Mouse (Mus musculus) liver, embryonic 14.5 days (tissue): ENCODE data around the gene Med12. TPM values are rescaled to one million over a fixed set of nuclear protein-coding genes. Genes with fewer than 3 reads are reported as not detected.
A peak's percentile ranks its signal among the peaks of the same experiment; 100 is the strongest.

Source experiments
- ATAC-seq: fragments of 200-750 bp; cut with Nextera tagmentation; 2 replicates; pipeline ENCODE4 v1.8.0; 2017; ENCODE audit warnings: moderate number of reproducible peaks, mild to moderate bottlenecking, moderate library complexity; ENCODE audit not compliant: insufficient read depth
- DNase-seq, 3 experiments: peaks; one replicate each; pipeline ENCODE4 v3.0.0-alpha.2; 2012 to 2013; ENCODE audit warnings: low read depth in 3 of 3, low spot score in 3 of 3
- H3K27ac ChIP-seq: fragments of 300-500 bp; sonication (generic); 2 replicates; pipeline ENCODE4 v1.5.1; 2014; ENCODE audit warnings: moderate library complexity, mild to moderate bottlenecking, control low read depth, inconsistent platforms
- H3K27me3 ChIP-seq: fragments of 300-500 bp; sonication (generic); 2 replicates; pipeline ENCODE4 v1.6.1; 2014; ENCODE audit warnings: mild to moderate bottlenecking, low read length, moderate library complexity; ENCODE audit not compliant: control insufficient read depth, insufficient read depth
- H3K36me3 ChIP-seq: fragments of 300-500 bp; sonication (generic); replicated peaks from 2 replicates; pipeline ENCODE4 v1.6.1; 2014; ENCODE audit warnings: low read depth; ENCODE audit not compliant: control insufficient read depth, insufficient read depth
- H3K4me1 ChIP-seq, 2 experiments: fragments of 200-500 bp in 1 of 2; fragments of 300-500 bp in 1 of 2; sonication (generic) in 1 of 2; replicated peaks; 2 replicates each; pipeline ENCODE4 v1.6.1; 2012 to 2014; ENCODE audit warnings: antibody characterized with exemption in 1 of 2, inconsistent platforms in 1 of 2, low read length in 1 of 2; ENCODE audit not compliant: control insufficient read depth in 2 of 2, insufficient read depth in 2 of 2
- H3K4me2 ChIP-seq: fragments of 300-500 bp; sonication (generic); 2 replicates; pipeline ENCODE4 v1.6.1; 2014; ENCODE audit warnings: low read depth, mild to moderate bottlenecking, control low read depth, moderate library complexity
- H3K4me3 ChIP-seq, 2 experiments: fragments of 200-500 bp in 1 of 2; fragments of 300-500 bp in 1 of 2; sonication (generic) in 1 of 2; 2 replicates each; pipeline ENCODE4 v1.5.1; 2012 to 2014; ENCODE audit warnings: low read depth in 2 of 2, low read length in 2 of 2, mild to moderate bottlenecking in 2 of 2, control low read depth in 1 of 2, inconsistent platforms in 1 of 2, moderate library complexity in 1 of 2; ENCODE audit not compliant: insufficient read depth in 1 of 2
- H3K9ac ChIP-seq: fragments of 300-500 bp; sonication (generic); replicated peaks from 2 replicates; pipeline ENCODE4 v1.6.1; 2014; ENCODE audit warnings: mild to moderate bottlenecking, control low read depth, moderate library complexity
- H3K9me3 ChIP-seq: fragments of 300-500 bp; sonication (generic); 2 replicates; pipeline ENCODE4 v1.6.1; 2016; ENCODE audit warnings: low read length, mixed read lengths; ENCODE audit not compliant: control insufficient read depth
- CTCF ChIP-seq: IDR thresholded peaks from 2 replicates; pipeline ENCODE4 v1.5.1; 2016; ENCODE audit warnings: antibody characterized with exemption, low read depth, control low read depth
- EP300 ChIP-seq: IDR thresholded peaks from 2 replicates; pipeline ENCODE4 v1.6.1; 2016; ENCODE audit warnings: antibody characterized with exemption, low read depth
- WGBS: fragments of 180-500 bp; shearing (Covaris S2); extraction: QIAGEN DNeasy Blood & Tissue Kit; methylation state at CpG from one replicate; pipeline ENCODE4 v1.1.7; 2014; ENCODE audit not compliant: insufficient replicate concordance; 5-methylcytosine and 5-hydroxymethylcytosine counted together
- polyA plus RNA-seq, 2 experiments: library from polyadenylated mRNA; depleted of rRNA in 1 of 2; stranded (reverse) in 1 of 2; unstranded in 1 of 2; fragments of >200 nt; fragmentation: Nextera tagmentation in 1 of 2; extraction: Ambion mirVana in 1 of 2; gene quantifications; 2 replicates each; pipeline versions ENCODE4 v1.2.1 to v1.2.3; 2012 to 2014

Gene Med12
- polyA plus RNA-seq, 2 experiments = 21.9 to 34.3 TPM

GRCm38 (mm10) chrX:101268025-101268754 is 5.6 kb upstream of the Med12 start, which contains the start of gene Il2rg:
Gene Il2rg (minus strand): TSS chrX:101268255.
- 25% methylated on average over 5 of the region's 5 CpGs for WGBS
- Histone ChIP-seq H3K9me3 (no peaks in the 10 kb centered on the region), H3K4me1 (peaks cover 0 to 11% of the 10 kb centered on the region in 2 experiments; a peak in 2 of 4 replicates), H3K27ac (no peak within 1 kb of the TSS), H3K36me3 (no peaks in the 10 kb centered on the region), H3K9ac (no peak within 1 kb of the TSS), H3K4me2 (peak within 1 kb of the TSS; percentile 19; the same call in 1 of the 2 replicates), H3K27me3 (no peaks in the 10 kb centered on the region; the same call in 1 of the 2 replicates), H3K4me3 (peak within 1 kb of the TSS; percentile 10 to 35; a peak in 2 of 4 replicates)
- no peak for ATAC-seq
- no peak for TF ChIP-seq EP300
- DNase-seq = no peak

GRCm38 (mm10) chrX:101268755-101269124 is 5.1 kb upstream of the Med12 start, which contains the start of gene Gm20489:
Gene Gm20489 (minus strand): TSS chrX:101269023.
- peak within 1 kb of the TSS; percentile 19; the same call in 1 of the 2 replicates for H3K4me2 ChIP-seq
- peak within 1 kb of the TSS; percentile 10 to 35; a peak in 2 of 4 replicates for H3K4me3 ChIP-seq
- no peak for DNase-seq
- TF ChIP-seq EP300 = no peak
- TF ChIP-seq CTCF = no peak
- H3K27ac ChIP-seq = no peak within 1 kb of the TSS
- no peaks in the 10 kb centered on the region for H3K9me3 ChIP-seq
- H3K9ac ChIP-seq = no peak within 1 kb of the TSS
- H3K4me1 ChIP-seq = peaks cover 0 to 15% of the 10 kb centered on the region in 2 experiments; a peak in 2 of 4 replicates
- WGBS = 24% methylated on average over 3 of the region's 3 CpGs
- no peak for ATAC-seq
- no peaks in the 10 kb centered on the region for H3K36me3 ChIP-seq
- no peaks in the 10 kb centered on the region; the same call in 1 of the 2 replicates for H3K27me3 ChIP-seq

GRCm38 (mm10) chrX:101273410-101273809 is 420 bp upstream of the Med12 start:
- H3K36me3 ChIP-seq = peaks cover 14% of the 10 kb centered on the region
- DNase-seq = no peak
- H3K27ac ChIP-seq = peak overlapping the region; percentile 59
- H3K9me3 ChIP-seq = no peaks in the 10 kb centered on the region
- peak overlapping the region; percentile 64 for H3K4me2 ChIP-seq
- peak overlapping the region; percentile 51 to 72 for H3K4me3 ChIP-seq
- TF ChIP-seq EP300 (no peak), CTCF (no peak)
- peaks cover 0 to 13% of the 10 kb centered on the region in 2 experiments; a peak in 3 of 4 replicates for H3K4me1 ChIP-seq
- WGBS = 32% methylated on average over 6 of the region's 6 CpGs
- H3K9ac ChIP-seq = peak overlapping the region; percentile 69
- no peak for ATAC-seq
- no peaks in the 10 kb centered on the region; the same call in 1 of the 2 replicates for H3K27me3 ChIP-seq

- peaks cover 11 to 17% of the 10 kb centered on the region in 2 experiments for H3K4me1 ChIP-seq
- H3K36me3 ChIP-seq = peaks cover 66% of the 10 kb centered on the region
- DNase-seq (no peak), ATAC-seq (no peak)
- H3K9ac ChIP-seq = no peak overlapping the region
- no peaks in the 10 kb centered on the region for H3K9me3 ChIP-seq
- TF ChIP-seq CTCF = no peak
- TF ChIP-seq EP300 = no peak
- H3K4me3 ChIP-seq = no peak overlapping the region
- H3K27me3 ChIP-seq = no peaks in the 10 kb centered on the region
- 67% methylated on average over 6 of the region's 6 CpGs for WGBS
- H3K27ac ChIP-seq = no peak overlapping the region
- H3K4me2 ChIP-seq = no peak overlapping the region
These were observed 9.0 kb downstream of the Med12 start for GRCm38 (mm10) chrX:101282813-101283212.

GRCm38 (mm10) chrX:101285534-101285933 is 11.7 kb downstream of the Med12 start:
- H3K27ac ChIP-seq = 0 out of 2 replicates have a peak overlapping the region, but pooled peaks have one; percentile 18
- H3K27me3 ChIP-seq = no peaks in the 10 kb centered on the region
- H3K36me3 ChIP-seq = peaks cover 75% of the 10 kb centered on the region
- H3K9me3 ChIP-seq = no peaks in the 10 kb centered on the region
- peaks cover 33 to 44% of the 10 kb centered on the region in 2 experiments for H3K4me1 ChIP-seq
- no peak for ATAC-seq
- TF ChIP-seq EP300 (no peak), CTCF (peak; percentile 95)
- no peak overlapping the region for H3K4me2 ChIP-seq
- 26% methylated on average over 6 of the region's 6 CpGs for WGBS
- H3K4me3 ChIP-seq = no peak overlapping the region
- peak in 2 of 3 experiments; percentile 31 to 44 for DNase-seq
- H3K9ac ChIP-seq = no peak overlapping the region
